Mouse (Mus musculus) brain, embryonic 14.5 days (tissue): Measurements from ENCODE around the gene Fndc3b. TPM values are rescaled to one million over a fixed set of nuclear protein-coding genes. Genes with fewer than 3 reads are reported as not detected.

Experiments
- DNase-seq: peaks from one replicate; pipeline ENCODE4 v3.0.0-alpha.2; 2011; ENCODE audit warnings: low read depth
- CTCF ChIP-seq: fragments of 200-500 bp; IDR thresholded peaks from 2 replicates; pipeline ENCODE4 v1.5.1; 2012; ENCODE audit warnings: inconsistent platforms, mild to moderate bottlenecking, moderate library complexity, borderline replicate concordance; ENCODE audit not compliant: insufficient read depth, insufficient read length; ENCODE audit errors: extremely low read depth
- POLR2A ChIP-seq: fragments of 200-500 bp; IDR thresholded peaks from 2 replicates; pipeline ENCODE4 v1.6.1; 2012; ENCODE audit warnings: mild to moderate bottlenecking, inconsistent platforms, borderline replicate concordance; ENCODE audit not compliant: poor library complexity, insufficient read depth, insufficient read length, severe bottlenecking; ENCODE audit errors: extremely low read depth
- polyA plus RNA-seq: library from polyadenylated mRNA; depleted of rRNA; stranded (reverse); fragments of >200 nt; gene quantifications from 2 replicates; pipeline ENCODE4 v1.2.3, GENCODE M21; 2012; rRNA removed

The Fndc3b gene
- 6.8 and 10.9 TPM in 2 replicates for polyA plus RNA-seq

GRCm38 (mm10) chr3:27710648-27711428, at the start of gene Fndc3b:
Gene Fndc3b, minus strand, starts transcription at chr3:27711307.
- DNase-seq = peak; percentile 98
- TF ChIP-seq CTCF = peak; percentile 6; the same call in 1 of the 2 replicates
- peak; percentile 85 for TF ChIP-seq POLR2A

GRCm38 (mm10) chr3:27760278-27760677, 49.2 kb upstream of the Fndc3b start:
- no peak for DNase-seq

GRCm38 (mm10) chr3:27758976-27759375, 47.9 kb upstream of the Fndc3b start:
- no peak for TF ChIP-seq POLR2A
- no peak for TF ChIP-seq CTCF
- DNase-seq = no peak

More at GRCm38 (mm10) chr3:27760278-27760677, 49.2 kb upstream of the Fndc3b start:
- TF ChIP-seq CTCF (no peak), POLR2A (no peak)

- no peak for TF ChIP-seq POLR2A
- TF ChIP-seq CTCF = no peak
- no peak for DNase-seq
These were observed 40.5 kb upstream of the Fndc3b start for GRCm38 (mm10) chr3:27751657-27752056.

- no peak for TF ChIP-seq CTCF
- no peak for TF ChIP-seq POLR2A
- no peak for DNase-seq
These were observed 40.0 kb upstream of the Fndc3b start for GRCm38 (mm10) chr3:27751156-27751555.

- no peak for TF ChIP-seq CTCF
- TF ChIP-seq POLR2A = no peak
- DNase-seq = no peak
These were observed 34.5 kb upstream of the Fndc3b start for GRCm38 (mm10) chr3:27745651-27746050.

- DNase-seq = no peak
- no peak for TF ChIP-seq POLR2A
- TF ChIP-seq CTCF = no peak
These were observed 33.6 kb upstream of the Fndc3b start for GRCm38 (mm10) chr3:27744754-27745153.

GRCm38 (mm10) chr3:27743271-27744145, 32.4 kb upstream of the Fndc3b start:
- no peak for DNase-seq
- TF ChIP-seq POLR2A (no peak), CTCF (no peak)

GRCm38 (mm10) chr3:27742124-27742523, 31.0 kb upstream of the Fndc3b start:
- TF ChIP-seq CTCF = no peak
- TF ChIP-seq POLR2A = no peak
- DNase-seq = no peak

GRCm38 (mm10) chr3:27740136-27740535, 29.0 kb upstream of the Fndc3b start:
- DNase-seq = no peak

GRCm38 (mm10) chr3:27736180-27736579, 25.1 kb upstream of the Fndc3b start:
- peak; percentile 73 for DNase-seq
- no peak for TF ChIP-seq POLR2A
- no peak for TF ChIP-seq CTCF

More at GRCm38 (mm10) chr3:27740136-27740535, 29.0 kb upstream of the Fndc3b start:
- no peak for TF ChIP-seq POLR2A
- TF ChIP-seq CTCF = no peak
